Mouse (Mus musculus): ENCODE measurements around the gene Nagpa. TPM values are rescaled to one million over a fixed set of nuclear protein-coding genes. Genes with fewer than 3 reads are reported as not detected.
A peak's percentile ranks its signal among the peaks of the same experiment; 100 is the strongest.

The Nagpa gene
- total RNA-seq, 2 experiments from 2014 or later: 6.8 to 7.5 TPM

DNA sequence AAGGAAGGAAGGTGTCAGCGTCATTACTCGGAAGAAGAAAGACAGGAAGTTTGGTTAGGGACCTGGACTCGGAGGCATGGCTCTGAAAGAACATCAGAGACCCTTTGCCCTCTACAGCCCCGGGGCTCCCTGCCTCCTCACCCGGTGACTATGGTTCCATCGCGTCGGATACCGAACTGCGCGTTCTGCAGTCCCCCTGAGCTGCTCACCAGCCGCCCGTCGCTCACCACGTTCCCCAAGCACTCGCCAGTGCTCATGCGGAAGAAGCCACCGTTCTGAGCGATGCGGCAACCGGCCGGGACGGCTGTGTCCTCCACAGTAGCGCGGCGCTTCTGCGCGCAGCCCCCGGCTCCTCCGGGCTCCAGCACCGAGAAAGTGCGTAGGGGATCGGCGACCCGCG is 612 bp downstream of the Nagpa start:
- intact Hi-C loops (cut with DNase I): no loop called here
- DNase-seq: no peak

GRCm38 (mm10) chr16:5202681-5203080 is 1.1 kb downstream of the Nagpa start:
- intact Hi-C loops (cut with DNase I): no loop called here

GRCm38 (mm10) chr16:5195080-5195479 is 8.7 kb downstream of the Nagpa start:
- DNase-seq: peak; percentile 69

More at GRCm38 (mm10) chr16:5202681-5203080, 1.1 kb downstream of the Nagpa start:
- peak; percentile 39 for DNase-seq

GRCm38 (mm10) chr16:5186234-5186633 is 17.6 kb downstream of the Nagpa start:
- DNase-seq: no peak
- intact Hi-C loops (cut with DNase I): no loop called here

More at GRCm38 (mm10) chr16:5195080-5195479, 8.7 kb downstream of the Nagpa start:
- intact Hi-C loops (cut with DNase I): no loop called here

DNA sequence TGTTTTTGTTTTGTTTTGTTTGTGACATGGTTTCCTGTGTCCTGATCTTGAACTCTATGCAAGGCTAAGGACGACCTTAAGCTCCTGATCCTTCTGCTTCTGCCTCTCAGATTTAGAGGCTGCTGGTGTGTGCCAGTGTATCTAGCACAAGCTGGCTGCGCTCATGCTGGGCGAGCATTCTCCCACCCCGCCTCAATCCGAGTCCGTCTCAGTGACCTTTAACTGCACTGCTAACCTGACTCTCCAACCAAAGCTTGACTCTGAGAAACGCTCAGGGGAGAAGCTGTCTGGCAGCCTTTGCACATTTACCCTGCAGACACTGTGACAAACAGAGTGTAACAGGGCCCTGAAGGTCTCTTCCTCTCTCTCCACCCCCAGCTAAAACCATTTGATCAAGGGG is 18.1 kb downstream of the Nagpa start:
- DNase-seq: no peak
- intact Hi-C loops (cut with DNase I): no loop called here

DNA sequence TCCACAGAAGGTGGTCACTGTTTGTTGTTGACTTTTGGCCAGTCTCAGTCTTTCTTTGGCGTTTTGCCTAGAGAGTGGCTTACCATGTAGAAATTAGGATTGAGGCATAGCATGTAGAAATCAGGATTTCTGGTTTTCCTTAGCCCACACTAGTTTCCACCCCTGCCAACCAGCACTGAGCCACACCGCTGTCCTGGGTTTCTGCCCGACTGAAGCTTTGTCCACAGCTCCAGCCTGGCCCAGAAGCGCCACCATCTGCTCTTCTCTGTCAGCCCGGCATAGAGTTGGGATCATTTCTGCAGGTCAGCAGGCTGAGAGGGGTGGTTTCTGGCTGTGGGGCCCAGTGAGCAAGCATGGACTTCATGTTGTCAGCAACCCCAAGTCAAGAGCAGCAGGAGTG is 18.9 kb downstream of the Nagpa start:
- peak; percentile 79 for DNase-seq
- intact Hi-C loops (cut with DNase I): no loop called here

GRCm38 (mm10) chr16:5184101-5184500 is 19.7 kb downstream of the Nagpa start:
- intact Hi-C loops (cut with DNase I): no loop called here
- no peak for DNase-seq

GRCm38 (mm10) chr16:5183310-5183975 is 20.4 kb downstream of the Nagpa start:
- peak; percentile 66 for DNase-seq
- intact Hi-C loops (cut with DNase I): no loop called here

DNA sequence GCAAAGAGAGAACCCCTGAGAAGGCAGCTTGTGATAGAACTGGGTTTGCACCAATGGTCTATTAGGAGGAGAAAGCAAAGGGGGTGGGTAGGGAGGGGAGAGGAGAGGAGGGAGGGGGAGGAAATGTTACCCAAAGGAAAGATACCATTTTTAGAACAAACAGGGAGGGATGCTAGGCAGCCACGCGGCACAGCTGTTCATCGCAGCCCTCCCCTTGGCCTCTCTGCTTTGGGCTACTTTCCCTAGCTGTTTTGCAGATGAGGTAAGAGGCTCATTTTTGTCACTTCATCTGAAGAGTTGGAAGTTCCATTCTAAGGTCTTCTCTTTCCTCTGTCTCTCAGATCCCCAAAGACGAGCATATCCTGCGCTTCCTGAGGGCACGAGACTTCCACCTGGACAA is 31.2 kb downstream of the Nagpa start:
- intact Hi-C loops (cut with DNase I): no loop called here

GRCm38 (mm10) chr16:5168829-5169228 is 35.0 kb downstream of the Nagpa start:
- intact Hi-C loops (cut with DNase I): no loop called here
- peak; percentile 32 for DNase-seq

More for the DNA sequence above, 31.2 kb downstream of the Nagpa start:
- DNase-seq: no peak

DNA sequence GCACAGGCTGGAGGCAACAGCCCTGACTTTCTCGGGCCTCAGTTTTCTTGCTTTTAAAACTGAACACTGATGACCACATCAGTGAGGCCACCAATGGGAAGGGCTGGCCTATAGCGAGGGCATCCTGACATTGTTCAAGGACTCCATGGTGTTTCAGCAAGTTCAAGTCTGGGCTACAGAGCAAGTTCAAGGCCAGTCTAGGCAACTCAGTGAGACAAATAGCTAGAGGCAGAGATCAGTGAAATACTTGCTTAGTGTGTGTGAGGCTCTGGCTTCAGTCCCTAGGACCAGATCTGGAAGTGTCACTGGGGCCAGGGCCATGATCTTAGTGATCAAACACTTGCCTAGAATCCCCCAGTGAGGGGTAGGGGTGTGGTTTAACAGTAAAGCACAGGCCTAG is 35.8 kb downstream of the Nagpa start:
- intact Hi-C loops (cut with DNase I): no loop called here
- no peak for DNase-seq

DNA sequence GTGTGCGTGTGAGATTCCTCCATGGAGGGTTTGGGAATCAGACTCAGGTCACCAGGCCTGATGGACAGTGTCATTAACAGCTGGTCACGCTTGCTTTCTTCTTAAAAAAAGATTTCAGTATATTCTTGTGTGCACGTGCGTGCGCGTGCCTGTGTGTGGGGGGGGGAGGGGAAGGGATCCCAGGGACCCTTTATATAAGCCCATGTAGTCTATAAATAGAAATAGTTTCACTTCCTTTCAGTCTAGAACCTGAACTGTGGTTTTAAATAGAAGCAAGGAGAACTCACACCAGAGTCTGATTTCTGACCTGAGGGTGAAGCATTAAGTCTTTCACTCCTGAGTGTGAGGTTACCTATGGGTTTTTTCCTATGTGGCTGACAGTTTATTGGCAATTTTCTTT is 39.5 kb downstream of the Nagpa start:
- DNase-seq: no peak
- intact Hi-C loops (cut with DNase I): no loop called here

- no peak for DNase-seq
- intact Hi-C loops (cut with DNase I): no loop called here
Observed at GRCm38 (mm10) chr16:5159248-5159647, 44.6 kb downstream of the Nagpa start.

- no peak for DNase-seq
- intact Hi-C loops (cut with DNase I): no loop called here
Observed at GRCm38 (mm10) chr16:5157113-5157512, 46.7 kb downstream of the Nagpa start.

DNA sequence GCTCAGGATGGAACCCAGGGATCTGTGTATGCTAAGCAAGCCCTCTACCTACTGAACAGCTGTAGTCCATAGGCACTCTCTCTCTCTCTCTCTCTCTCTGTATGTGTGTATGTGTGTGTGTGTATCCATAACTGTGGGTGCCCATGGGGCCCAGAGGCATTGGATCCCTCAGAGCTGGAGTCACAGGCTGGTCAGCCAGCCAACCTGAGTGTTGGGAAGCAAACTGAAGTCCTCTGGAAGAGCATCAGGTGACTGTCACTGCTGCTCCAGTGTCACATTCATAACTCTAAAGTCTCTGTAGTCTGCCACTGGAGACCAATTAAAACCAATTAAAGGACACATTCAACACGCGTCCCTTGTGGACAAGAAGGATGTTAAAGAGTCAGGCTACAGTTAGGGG is 47.3 kb downstream of the Nagpa start:
- intact Hi-C loops (cut with DNase I): no loop called here
- no peak for DNase-seq

DNA sequence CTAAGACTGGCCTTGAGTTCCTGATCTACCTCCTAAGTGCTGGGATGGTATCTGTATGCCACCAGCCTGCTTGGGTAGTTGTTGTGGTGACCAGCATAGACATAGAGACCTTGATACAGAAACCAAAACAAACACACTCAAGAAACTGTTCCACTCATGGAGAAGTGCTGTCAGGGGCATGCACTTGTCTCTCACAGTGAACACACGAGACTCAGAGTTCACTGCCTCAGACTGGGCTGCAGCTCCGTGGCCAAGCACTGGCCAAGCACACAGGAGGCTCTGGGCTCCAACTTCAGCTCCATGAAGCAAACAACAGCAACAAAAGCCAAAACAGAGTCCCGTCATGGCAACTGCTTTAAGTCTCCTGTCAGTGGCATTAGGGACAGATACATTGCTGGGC is 48.8 kb downstream of the Nagpa start:
- intact Hi-C loops (cut with DNase I): no loop called here
- no peak for DNase-seq

DNA sequence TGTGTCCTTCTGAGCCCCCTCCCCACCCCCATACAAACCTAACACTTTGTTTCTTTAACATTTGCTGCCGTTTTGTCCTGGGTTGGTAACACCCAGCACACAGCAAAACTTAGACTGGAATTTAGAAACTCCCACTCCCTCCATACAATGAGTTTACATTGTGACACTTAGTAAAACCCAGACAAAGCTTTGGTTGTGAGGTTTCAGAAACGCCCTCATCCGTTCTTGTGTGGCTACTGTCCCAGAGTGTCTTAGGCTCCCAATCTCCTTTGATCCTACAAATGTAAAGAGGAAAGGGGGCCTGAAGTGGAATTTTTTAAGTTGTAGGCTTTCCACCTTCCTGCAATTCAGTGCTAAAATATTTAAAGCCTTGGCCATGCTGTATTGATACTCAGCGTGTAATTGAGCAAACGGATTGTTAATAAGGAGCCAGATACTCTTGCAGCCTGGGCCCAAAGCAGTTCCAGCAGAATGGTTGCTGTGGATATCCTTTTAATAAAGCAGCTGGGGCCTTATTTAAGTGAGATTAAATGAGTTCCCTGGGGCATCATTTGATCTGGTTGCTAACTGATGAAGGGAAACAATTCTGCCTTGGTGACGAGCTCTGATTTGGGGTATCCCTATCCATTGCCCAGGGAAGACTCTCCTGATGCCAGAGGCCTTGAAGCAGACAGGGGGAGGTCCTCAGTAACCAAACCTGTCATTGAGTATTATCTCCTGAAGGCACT is 50.3 kb downstream of the Nagpa start:
- no peak for DNase-seq
- intact Hi-C loops (cut with DNase I): no loop called here

- no peak for DNase-seq
- intact Hi-C loops (cut with DNase I): no loop called here
Observed at GRCm38 (mm10) chr16:5150544-5150943, 53.3 kb downstream of the Nagpa start.

- DNase-seq: no peak
Observed at GRCm38 (mm10) chr16:5147037-5147385, 56.8 kb downstream of the Nagpa start, which contains the start of gene Sec14l5. TSS of gene Sec14l5 (plus strand) at chr16:5147109.

GRCm38 (mm10) chr16:5146367-5147036 is 57.3 kb downstream of the Nagpa start:
- intact Hi-C loops (cut with DNase I): loop anchor here (10.0 kb wide), 2 partner anchors 92 to 172 kb away; partner anchors contain the start of gene Ubn1
- peak; percentile 72 for DNase-seq

More at GRCm38 (mm10) chr16:5147037-5147385, 56.8 kb downstream of the Nagpa start, which contains the start of gene Sec14l5:
- intact Hi-C loops (cut with DNase I): loop anchor here (10.0 kb wide), 2 partner anchors 92 to 172 kb away; partner anchors contain the start of gene Ubn1

GRCm38 (mm10) chr16:5145570-5145969 is 58.2 kb downstream of the Nagpa start:
- intact Hi-C loops (cut with DNase I): loop anchor here (10.0 kb wide), 2 partner anchors 91 to 171 kb away; partner anchors contain the start of gene Ubn1
- DNase-seq: peak; percentile 69

All from left cerebral cortex, postnatal 4 days (tissue).